Mouse (Mus musculus) liver, embryonic 11.5 days (tissue): ENCODE measurements around the gene Ddx27. TPM values are rescaled to one million over a fixed set of nuclear protein-coding genes. Genes with fewer than 3 reads are reported as not detected.
"Not testable (repeated sequence)": the region's sequence is repeated elsewhere in the genome, so short reads cannot be mapped to it uniquely, and the experiment has no call there.

Experiments
- ATAC-seq: fragments of 200-750 bp; cut with Nextera tagmentation; replicated peaks from 2 replicates; pipeline ENCODE4 v1.8.0; 2017; ENCODE audit warnings: moderate number of reproducible peaks, mild to moderate bottlenecking, moderate TSS enrichment, moderate library complexity; ENCODE audit not compliant: low FRiP score
- DNase-seq: peaks from one replicate; pipeline ENCODE4 v3.0.0-alpha.2; 2017; ENCODE audit warnings: low spot score
- H3K27ac ChIP-seq: fragments of 300-500 bp; sonication (generic); 2 replicates; pipeline ENCODE4 v1.5.1; 2014; ENCODE audit warnings: mild to moderate bottlenecking, low read depth, low read length, control low read depth
- H3K27me3 ChIP-seq: fragments of 300-500 bp; sonication (generic); replicated peaks from 2 replicates; pipeline ENCODE4 v1.6.1; 2014; ENCODE audit warnings: low read length, mixed read lengths; ENCODE audit not compliant: control insufficient read depth, insufficient read depth
- H3K36me3 ChIP-seq: fragments of 300-500 bp; sonication (generic); 2 replicates; pipeline ENCODE4 v1.6.1; 2014; ENCODE audit warnings: mild to moderate bottlenecking, low read length, moderate library complexity, mixed read lengths; ENCODE audit not compliant: control insufficient read depth, insufficient read depth
- H3K4me1 ChIP-seq: fragments of 300-500 bp; sonication (generic); replicated peaks from 2 replicates; pipeline ENCODE4 v1.6.1; 2014; ENCODE audit warnings: low read length, mixed read lengths; ENCODE audit not compliant: control insufficient read depth, insufficient read depth
- H3K4me2 ChIP-seq: fragments of 300-500 bp; sonication (generic); 2 replicates; pipeline ENCODE4 v1.6.1; 2014; ENCODE audit warnings: mild to moderate bottlenecking, control low read depth, moderate library complexity
- H3K4me3 ChIP-seq: fragments of 300-500 bp; sonication (generic); 2 replicates; pipeline ENCODE4 v1.5.1; 2014; ENCODE audit warnings: low read depth, low read length, control low read depth
- H3K9ac ChIP-seq: fragments of 300-500 bp; sonication (generic); 2 replicates; pipeline ENCODE4 v1.6.1; 2014; ENCODE audit warnings: low read depth, low read length, control low read depth
- H3K9me3 ChIP-seq: fragments of 300-500 bp; sonication (generic); 2 replicates; pipeline ENCODE4 v1.6.1; 2016; ENCODE audit warnings: low read length, inconsistent platforms, mixed read lengths; ENCODE audit not compliant: control insufficient read depth
- WGBS: fragments of 180-500 bp; shearing (Covaris S2); extraction: QIAGEN DNeasy Blood & Tissue Kit; methylation state at CpG from one replicate; pipeline ENCODE4 v1.1.7; 2014; 5-methylcytosine and 5-hydroxymethylcytosine counted together
- polyA plus RNA-seq: library from polyadenylated mRNA; unstranded; fragments of >200 nt; fragmentation: Nextera tagmentation; extraction: Ambion mirVana; gene quantifications from 2 replicates; pipeline ENCODE4 v1.2.1, GENCODE M21; 2014

Gene Ddx27
- polyA plus RNA-seq, 1 experiment from 2014 or later: 103 TPM

GRCm38 (mm10) chr2:167007565-167007964, 7.4 kb upstream of the Ddx27 start:
- not testable (repeated sequence) for H3K27ac ChIP-seq, ATAC-seq, H3K4me3 ChIP-seq, DNase-seq, H3K4me2 ChIP-seq, H3K36me3 ChIP-seq, H3K27me3 ChIP-seq, H3K9ac ChIP-seq, H3K4me1 ChIP-seq, H3K9me3 ChIP-seq
- 51% methylated on average over 4 of the region's 4 CpGs for WGBS

- H3K4me1 ChIP-seq: 0 out of 2 replicates have a peak, but pooled peaks cover 2% of the 10 kb centered on the region
- H3K9ac ChIP-seq: no peak overlapping the region
- DNase-seq (no peak), ATAC-seq (peak; percentile 62; the same call in 1 of the 2 replicates)
- WGBS: 53% methylated on average over 4 of the region's 4 CpGs
- no peak overlapping the region for H3K4me2 ChIP-seq
- H3K27me3 ChIP-seq: no peaks in the 10 kb centered on the region
- H3K9me3 ChIP-seq: no peaks in the 10 kb centered on the region
- no peak overlapping the region for H3K27ac ChIP-seq
- H3K36me3 ChIP-seq: no peaks in the 10 kb centered on the region
- H3K4me3 ChIP-seq: no peak overlapping the region
These were observed 5.5 kb upstream of the Ddx27 start for GRCm38 (mm10) chr2:167009483-167009882.

GRCm38 (mm10) chr2:167010546-167010945, 4.4 kb upstream of the Ddx27 start:
- Histone ChIP-seq H3K27me3 (no peaks in the 10 kb centered on the region), H3K9me3 (no peaks in the 10 kb centered on the region), H3K4me1 (0 out of 2 replicates have a peak, but pooled peaks cover 2% of the 10 kb centered on the region), H3K27ac (no peak overlapping the region), H3K4me3 (no peak overlapping the region), H3K4me2 (no peak overlapping the region), H3K36me3 (no peaks in the 10 kb centered on the region), H3K9ac (no peak overlapping the region)
- WGBS: 86% methylated on average over 3 of the region's 3 CpGs
- no peak for ATAC-seq
- no peak for DNase-seq

- Histone ChIP-seq H3K27ac (peak overlapping the region; percentile 67), H3K4me1 (peaks cover 7% of the 10 kb centered on the region), H3K4me2 (peak overlapping the region; percentile 97), H3K9ac (peak overlapping the region; percentile 92), H3K27me3 (no peaks in the 10 kb centered on the region), H3K4me3 (peak overlapping the region; percentile 98), H3K36me3 (peaks cover 18% of the 10 kb centered on the region), H3K9me3 (no peaks in the 10 kb centered on the region)
- DNase-seq (no peak), ATAC-seq (peak; percentile 68)
- under 1% methylated on average over 21 of the region's 21 CpGs for WGBS
These were observed 357 bp downstream of the Ddx27 start for GRCm38 (mm10) chr2:167015382-167015718.

GRCm38 (mm10) chr2:167019396-167019795, 4.4 kb downstream of the Ddx27 start:
- no peak overlapping the region for H3K27ac ChIP-seq
- WGBS: 94% methylated on average over 10 of the region's 10 CpGs
- no peak for ATAC-seq
- no peak overlapping the region for H3K4me3 ChIP-seq
- no peaks in the 10 kb centered on the region for H3K9me3 ChIP-seq
- peaks cover 41% of the 10 kb centered on the region for H3K36me3 ChIP-seq
- peaks cover 7% of the 10 kb centered on the region for H3K4me1 ChIP-seq
- H3K4me2 ChIP-seq: no peak overlapping the region
- no peak overlapping the region for H3K9ac ChIP-seq
- no peak for DNase-seq
- H3K27me3 ChIP-seq: no peaks in the 10 kb centered on the region

- Histone ChIP-seq H3K4me3 (no peak overlapping the region), H3K4me2 (no peak overlapping the region), H3K27ac (no peak overlapping the region), H3K36me3 (peaks cover 65% of the 10 kb centered on the region), H3K9ac (no peak overlapping the region), H3K27me3 (no peaks in the 10 kb centered on the region), H3K4me1 (no peaks in the 10 kb centered on the region), H3K9me3 (no peaks in the 10 kb centered on the region)
- no peak for ATAC-seq
- WGBS: 92% methylated on average over 7 of the region's 7 CpGs
- no peak for DNase-seq
These were observed 13.6 kb downstream of the Ddx27 start for GRCm38 (mm10) chr2:167028553-167028952.

- H3K4me3 ChIP-seq: no peak overlapping the region
- peaks cover 72% of the 10 kb centered on the region for H3K36me3 ChIP-seq
- DNase-seq: no peak
- H3K9ac ChIP-seq: no peak overlapping the region
- no peaks in the 10 kb centered on the region for H3K27me3 ChIP-seq
- ATAC-seq: no peak
- 94% methylated on average over 4 of the region's 4 CpGs for WGBS
- no peak overlapping the region for H3K27ac ChIP-seq
- H3K9me3 ChIP-seq: no peaks in the 10 kb centered on the region
- no peaks in the 10 kb centered on the region for H3K4me1 ChIP-seq
- H3K4me2 ChIP-seq: no peak overlapping the region
These were observed 15.5 kb downstream of the Ddx27 start for GRCm38 (mm10) chr2:167030507-167030906.

- 96% methylated on average over 12 of the region's 12 CpGs for WGBS
- Histone ChIP-seq H3K9me3 (no peaks in the 10 kb centered on the region), H3K4me1 (peaks cover 20% of the 10 kb centered on the region), H3K4me3 (no peak overlapping the region), H3K4me2 (no peak overlapping the region), H3K27ac (no peak overlapping the region), H3K36me3 (peaks cover 65% of the 10 kb centered on the region), H3K9ac (no peak overlapping the region), H3K27me3 (no peaks in the 10 kb centered on the region)
- DNase-seq: no peak
- no peak for ATAC-seq
These were observed 22.7 kb downstream of the Ddx27 start for GRCm38 (mm10) chr2:167037710-167038109.

- 87% methylated on average over 6 of the region's 6 CpGs for WGBS
- H3K9me3 ChIP-seq: no peaks in the 10 kb centered on the region
- no peak overlapping the region for H3K27ac ChIP-seq
- H3K4me1 ChIP-seq: peaks cover 25% of the 10 kb centered on the region
- H3K9ac ChIP-seq: no peak overlapping the region
- DNase-seq (no peak), ATAC-seq (no peak)
- no peak overlapping the region for H3K4me3 ChIP-seq
- H3K27me3 ChIP-seq: no peaks in the 10 kb centered on the region
- H3K4me2 ChIP-seq: no peak overlapping the region
- peaks cover 70% of the 10 kb centered on the region for H3K36me3 ChIP-seq
These were observed 23.3 kb downstream of the Ddx27 start for GRCm38 (mm10) chr2:167038297-167038696.
